Mouse (Mus musculus) E14TG2a.4 (cell line): ENCODE results near the gene Tab1.

Experiments
- H3K27me3 ChIP-seq: 2 replicates; pipeline ENCODE4 v1.6.1; 2014; ENCODE audit warnings: low read length, control low read depth; ENCODE audit not compliant: insufficient read depth
- H3K36me3 ChIP-seq: 2 replicates; pipeline ENCODE4 v1.6.1; 2014; ENCODE audit warnings: low read length, control low read depth; ENCODE audit not compliant: insufficient read depth
- H3K4me1 ChIP-seq: replicated peaks from 2 replicates; pipeline ENCODE4 v1.6.1; 2014; ENCODE audit warnings: low read depth, low read length, control low read depth
- H3K4me3 ChIP-seq: replicated peaks from 2 replicates; pipeline ENCODE4 v1.5.1; 2014; ENCODE audit warnings: mild to moderate bottlenecking, low read length
- H3K9me3 ChIP-seq: 2 replicates; pipeline ENCODE4 v1.6.1; 2014; ENCODE audit warnings: low read length, control low read depth
- CTCF ChIP-seq: conservative IDR thresholded peaks from 2 replicates; pipeline ENCODE4 v1.5.1; 2014; ENCODE audit warnings: low read length
- NANOG ChIP-seq: IDR thresholded peaks from 2 replicates; pipeline ENCODE4 v1.6.1; 2014; ENCODE audit warnings: borderline replicate concordance, low read length, mixed read lengths
- POU5F1 ChIP-seq: IDR thresholded peaks from 2 replicates; pipeline ENCODE4 v1.6.1; 2014; ENCODE audit warnings: low read length, borderline replicate concordance

Gene Tab1

GRCm38 (mm10) chr15:80100196-80100595, 32.7 kb upstream of the Tab1 start:
- H3K4me1 ChIP-seq, result peaks cover 98% of the 10 kb centered on the region
- H3K4me3 ChIP-seq, result no peak overlapping the region
- no peak for TF ChIP-seq NANOG
- TF ChIP-seq POU5F1, result no peak
- TF ChIP-seq CTCF, result no peak
- H3K27me3 ChIP-seq, result no peaks in the 10 kb centered on the region
- H3K36me3 ChIP-seq, result peaks cover 30% of the 10 kb centered on the region
- no peaks in the 10 kb centered on the region for H3K9me3 ChIP-seq

- Histone ChIP-seq H3K4me1 (peaks cover 98% of the 10 kb centered on the region), H3K4me3 (0 out of 2 replicates have a peak overlapping the region, but pooled peaks have one; percentile 10), H3K36me3 (peaks cover 30% of the 10 kb centered on the region), H3K27me3 (no peaks in the 10 kb centered on the region), H3K9me3 (no peaks in the 10 kb centered on the region)
- TF ChIP-seq CTCF (no peak), NANOG (no peak), POU5F1 (no peak)
These were observed 32.1 kb upstream of the Tab1 start for GRCm38 (mm10) chr15:80100871-80101270.

GRCm38 (mm10) chr15:80101503-80101902, 31.4 kb upstream of the Tab1 start:
- Histone ChIP-seq H3K27me3 (no peaks in the 10 kb centered on the region), H3K4me1 (peaks cover 98% of the 10 kb centered on the region), H3K4me3 (0 out of 2 replicates have a peak overlapping the region, but pooled peaks have one; percentile 10), H3K9me3 (no peaks in the 10 kb centered on the region), H3K36me3 (peaks cover 25% of the 10 kb centered on the region)
- no peak for TF ChIP-seq NANOG
- no peak for TF ChIP-seq CTCF
- TF ChIP-seq POU5F1, result no peak

GRCm38 (mm10) chr15:80102495-80102894, 30.4 kb upstream of the Tab1 start:
- no peaks in the 10 kb centered on the region for H3K9me3 ChIP-seq
- peaks cover 31% of the 10 kb centered on the region for H3K36me3 ChIP-seq
- H3K4me1 ChIP-seq, result peaks cover 98% of the 10 kb centered on the region
- 0 out of 2 replicates have a peak overlapping the region, but pooled peaks have one; percentile 6 for H3K4me3 ChIP-seq
- no peaks in the 10 kb centered on the region for H3K27me3 ChIP-seq
- TF ChIP-seq NANOG (no peak), CTCF (no peak), POU5F1 (no peak)

- peak overlapping the region; percentile 30 for H3K4me3 ChIP-seq
- peaks cover 48% of the 10 kb centered on the region for H3K36me3 ChIP-seq
- H3K4me1 ChIP-seq, result peaks cover 82% of the 10 kb centered on the region
- H3K9me3 ChIP-seq, result no peaks in the 10 kb centered on the region
- no peaks in the 10 kb centered on the region for H3K27me3 ChIP-seq
- no peak for TF ChIP-seq NANOG
- no peak for TF ChIP-seq POU5F1
- TF ChIP-seq CTCF, result peak; percentile 91
These were observed 27.2 kb upstream of the Tab1 start for GRCm38 (mm10) chr15:80105490-80106410.

- H3K4me1 ChIP-seq, result peaks cover 82% of the 10 kb centered on the region
- TF ChIP-seq CTCF, result no peak
- TF ChIP-seq POU5F1, result no peak
- TF ChIP-seq NANOG, result no peak
- no peak overlapping the region for H3K4me3 ChIP-seq
- no peaks in the 10 kb centered on the region for H3K27me3 ChIP-seq
- peaks cover 54% of the 10 kb centered on the region for H3K36me3 ChIP-seq
- H3K9me3 ChIP-seq, result no peaks in the 10 kb centered on the region
These were observed 25.8 kb upstream of the Tab1 start for GRCm38 (mm10) chr15:80107143-80107542.

- H3K4me1 ChIP-seq, result peaks cover 81% of the 10 kb centered on the region
- H3K4me3 ChIP-seq, result 0 out of 2 replicates have a peak overlapping the region, but pooled peaks have one; percentile 5
- no peaks in the 10 kb centered on the region for H3K9me3 ChIP-seq
- H3K36me3 ChIP-seq, result peaks cover 53% of the 10 kb centered on the region
- H3K27me3 ChIP-seq, result no peaks in the 10 kb centered on the region
- no peak for TF ChIP-seq NANOG
- peak; percentile 82 for TF ChIP-seq CTCF
These were observed 25.4 kb upstream of the Tab1 start for GRCm38 (mm10) chr15:80107575-80107974.

- Histone ChIP-seq H3K27me3 (no peaks in the 10 kb centered on the region), H3K4me3 (no peak overlapping the region), H3K4me1 (peaks cover 80% of the 10 kb centered on the region), H3K36me3 (peaks cover 67% of the 10 kb centered on the region), H3K9me3 (no peaks in the 10 kb centered on the region)
- TF ChIP-seq CTCF (no peak), POU5F1 (no peak), NANOG (no peak)
These were observed 21.5 kb upstream of the Tab1 start for GRCm38 (mm10) chr15:80111436-80111835.

GRCm38 (mm10) chr15:80112499-80112898, 20.4 kb upstream of the Tab1 start:
- H3K36me3 ChIP-seq, result peaks cover 60% of the 10 kb centered on the region
- H3K4me3 ChIP-seq, result no peak overlapping the region
- no peaks in the 10 kb centered on the region for H3K27me3 ChIP-seq
- no peaks in the 10 kb centered on the region for H3K9me3 ChIP-seq
- TF ChIP-seq NANOG, result no peak
- peak; percentile 64 for TF ChIP-seq CTCF
- TF ChIP-seq POU5F1, result no peak
- peaks cover 80% of the 10 kb centered on the region for H3K4me1 ChIP-seq
